Mouse (Mus musculus): Measurements from ENCODE around the gene Gm44973. TPM values are rescaled to one million over a fixed set of nuclear protein-coding genes. Genes with fewer than 3 reads are reported as not detected.
"Not testable (repeated sequence)": the region's sequence is repeated elsewhere in the genome, so short reads cannot be mapped to it uniquely, and the experiment has no call there.

The Gm44973 gene
- polyA plus RNA-seq, 1 experiment from 2014 or later: 1.8 TPM

DNA sequence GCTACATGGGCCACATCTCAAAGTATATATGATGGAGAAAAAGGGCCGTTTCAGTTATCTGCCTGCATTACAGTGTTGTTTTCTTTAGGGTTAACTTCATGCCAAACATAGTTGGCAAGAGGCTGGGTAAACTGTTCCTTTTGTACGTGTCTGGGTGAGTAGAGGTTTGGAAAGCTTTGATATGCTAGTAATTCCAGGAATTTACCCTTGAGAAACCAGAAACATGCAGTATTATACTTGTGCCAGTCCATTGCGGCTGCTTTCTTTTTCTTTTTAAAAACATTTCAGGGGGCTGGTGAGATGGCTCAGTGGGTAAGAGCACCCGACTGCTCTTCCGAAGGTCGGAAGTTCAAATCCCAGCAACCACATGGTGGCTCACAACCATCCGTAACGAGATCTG, 18.4 kb upstream of the Gm44973 start:
- Histone ChIP-seq H3K4me2 (ENCODE audit: low read depth, low read length) (peak overlapping the region; percentile 78; the same call in 1 of the 2 replicates), H3K9me3 (ENCODE audit: low read length) (no peaks in the 10 kb centered on the region), H3K27me3 (ENCODE audit: insufficient read depth, low read length) (no peaks in the 10 kb centered on the region), H3K4me3 (ENCODE audit: low read depth, low read length) (no peak overlapping the region), H3K36me3 (replicated peaks; ENCODE audit: insufficient read depth, low read length) (no peaks in the 10 kb centered on the region), H3K27ac (ENCODE audit: low read depth) (no peak overlapping the region), H3K9ac (replicated peaks) (no peak overlapping the region; the same call in 1 of the 2 replicates), H3K4me1 (ENCODE audit: insufficient read depth) (peaks cover 14% of the 10 kb centered on the region; the same call in 1 of the 2 replicates)
- WGBS (ENCODE audit: insufficient replicate concordance): 67% methylated on average over 6 of the region's 8 CpGs
- TF ChIP-seq EP300 (IDR thresholded peaks at IDR 0.05; ENCODE audit: low read depth) (no peak), CTCF (IDR thresholded peaks at IDR 0.05; ENCODE audit: low read depth) (no peak)
- DNase-seq (no peak), ATAC-seq (no peak)

DNA sequence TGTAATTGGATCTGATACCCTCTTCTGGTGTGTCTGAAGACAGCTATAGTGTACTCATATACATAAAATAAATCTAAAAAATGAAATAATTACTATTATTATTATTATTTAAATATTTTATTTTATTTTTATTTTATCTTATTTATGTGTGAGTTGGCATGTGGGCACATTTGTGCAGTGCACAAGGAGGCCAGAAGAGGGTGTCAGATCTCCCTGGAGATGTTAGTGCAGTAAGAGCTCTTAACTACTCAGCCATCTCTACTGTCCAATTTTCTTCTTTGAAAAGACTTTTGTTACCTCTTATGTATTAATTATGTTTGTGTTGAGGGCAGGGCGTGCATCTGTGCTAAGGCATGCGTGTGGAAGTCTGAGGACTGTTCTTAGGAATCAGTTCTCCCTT, 15.4 kb upstream of the Gm44973 start:
- no peak overlapping the region for H3K4me3 ChIP-seq (ENCODE audit: low read depth, low read length)
- H3K4me2 ChIP-seq (ENCODE audit: low read depth, low read length): no peak overlapping the region
- no peak overlapping the region for H3K9ac ChIP-seq (replicated peaks)
- H3K9me3 ChIP-seq (ENCODE audit: low read length): no peaks in the 10 kb centered on the region
- peak; percentile 28 for DNase-seq
- WGBS (ENCODE audit: insufficient replicate concordance): 62% methylated on average over 2 of the region's 2 CpGs
- no peaks in the 10 kb centered on the region for H3K27me3 ChIP-seq (ENCODE audit: insufficient read depth, low read length)
- no peak overlapping the region for H3K27ac ChIP-seq (ENCODE audit: low read depth)
- no peaks in the 10 kb centered on the region for H3K36me3 ChIP-seq (replicated peaks; ENCODE audit: insufficient read depth, low read length)
- no peak for ATAC-seq
- peak; percentile 49 for TF ChIP-seq CTCF (IDR thresholded peaks at IDR 0.05; ENCODE audit: low read depth)
- TF ChIP-seq EP300 (IDR thresholded peaks at IDR 0.05; ENCODE audit: low read depth): no peak
- H3K4me1 ChIP-seq (ENCODE audit: insufficient read depth): peaks cover 14% of the 10 kb centered on the region; the same call in 1 of the 2 replicates

DNA sequence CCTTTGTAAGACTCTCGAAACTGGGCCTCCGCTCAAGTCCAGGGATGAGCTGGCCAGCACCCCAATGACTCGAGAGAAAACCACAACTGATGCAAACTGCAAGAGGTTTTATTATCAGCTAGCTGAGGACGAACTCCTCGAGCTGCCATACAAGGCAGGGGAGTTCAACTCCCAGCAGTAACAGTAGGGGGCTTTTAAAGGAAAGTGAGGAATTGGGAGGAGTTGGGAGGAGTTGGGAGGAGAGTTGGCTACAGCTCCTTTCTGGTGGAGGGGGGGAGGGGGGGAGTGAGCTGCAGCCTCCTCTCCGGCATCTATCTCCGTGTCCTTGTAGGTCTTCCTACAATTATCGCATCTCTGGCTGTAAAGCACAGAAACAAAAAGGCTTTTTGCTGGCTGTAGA, 12.4 kb upstream of the Gm44973 start:
- H3K9me3 ChIP-seq (ENCODE audit: low read length); H3K4me3 ChIP-seq (ENCODE audit: low read depth, low read length); H3K27me3 ChIP-seq (ENCODE audit: insufficient read depth, low read length); H3K9ac ChIP-seq (replicated peaks); H3K4me1 ChIP-seq (ENCODE audit: insufficient read depth); H3K4me2 ChIP-seq (ENCODE audit: low read depth, low read length); H3K27ac ChIP-seq (ENCODE audit: low read depth); ATAC-seq; DNase-seq: not testable (repeated sequence)
- peaks cover 10% of the 10 kb centered on the region for H3K36me3 ChIP-seq (replicated peaks; ENCODE audit: insufficient read depth, low read length)
- 74% methylated on average over 8 of the region's 8 CpGs for WGBS (ENCODE audit: insufficient replicate concordance)

DNA sequence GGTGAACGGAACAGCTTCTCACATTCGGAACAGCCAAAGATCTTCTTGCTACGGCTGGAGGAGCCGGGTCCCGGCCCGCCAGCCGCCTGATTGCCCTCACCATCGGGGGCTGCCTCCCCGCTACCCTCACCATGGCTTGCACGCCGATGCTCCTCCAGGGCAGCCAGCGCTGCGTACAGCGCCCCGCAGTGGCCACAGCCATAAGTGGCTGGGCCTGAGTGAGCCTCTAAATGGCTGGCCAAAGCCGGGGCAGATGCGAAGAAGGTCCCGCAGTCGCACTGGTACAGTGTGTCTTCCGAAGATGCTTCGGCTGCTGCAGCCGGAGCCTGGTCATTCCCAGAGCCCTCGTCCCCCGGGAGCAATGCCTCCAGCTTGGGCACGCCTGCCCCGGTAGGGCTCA, 7.1 kb upstream of the Gm44973 start:
- ATAC-seq (no peak), DNase-seq (no peak)
- H3K27me3 ChIP-seq (ENCODE audit: insufficient read depth, low read length): no peaks in the 10 kb centered on the region
- H3K36me3 ChIP-seq (replicated peaks; ENCODE audit: insufficient read depth, low read length): peaks cover 58% of the 10 kb centered on the region
- H3K4me1 ChIP-seq (ENCODE audit: insufficient read depth): peaks cover 5% of the 10 kb centered on the region
- no peak overlapping the region for H3K9ac ChIP-seq (replicated peaks)
- H3K27ac ChIP-seq (ENCODE audit: low read depth): no peak overlapping the region
- WGBS (ENCODE audit: insufficient replicate concordance): 93% methylated on average over 26 of the region's 26 CpGs
- no peak overlapping the region for H3K4me2 ChIP-seq (ENCODE audit: low read depth, low read length)
- TF ChIP-seq CTCF (IDR thresholded peaks at IDR 0.05; ENCODE audit: low read depth) (0 out of 2 replicates have a peak, but pooled peaks have one; percentile 9), EP300 (IDR thresholded peaks at IDR 0.05; ENCODE audit: low read depth) (no peak)
- H3K9me3 ChIP-seq (ENCODE audit: low read length): no peaks in the 10 kb centered on the region
- no peak overlapping the region for H3K4me3 ChIP-seq (ENCODE audit: low read depth, low read length)

DNA sequence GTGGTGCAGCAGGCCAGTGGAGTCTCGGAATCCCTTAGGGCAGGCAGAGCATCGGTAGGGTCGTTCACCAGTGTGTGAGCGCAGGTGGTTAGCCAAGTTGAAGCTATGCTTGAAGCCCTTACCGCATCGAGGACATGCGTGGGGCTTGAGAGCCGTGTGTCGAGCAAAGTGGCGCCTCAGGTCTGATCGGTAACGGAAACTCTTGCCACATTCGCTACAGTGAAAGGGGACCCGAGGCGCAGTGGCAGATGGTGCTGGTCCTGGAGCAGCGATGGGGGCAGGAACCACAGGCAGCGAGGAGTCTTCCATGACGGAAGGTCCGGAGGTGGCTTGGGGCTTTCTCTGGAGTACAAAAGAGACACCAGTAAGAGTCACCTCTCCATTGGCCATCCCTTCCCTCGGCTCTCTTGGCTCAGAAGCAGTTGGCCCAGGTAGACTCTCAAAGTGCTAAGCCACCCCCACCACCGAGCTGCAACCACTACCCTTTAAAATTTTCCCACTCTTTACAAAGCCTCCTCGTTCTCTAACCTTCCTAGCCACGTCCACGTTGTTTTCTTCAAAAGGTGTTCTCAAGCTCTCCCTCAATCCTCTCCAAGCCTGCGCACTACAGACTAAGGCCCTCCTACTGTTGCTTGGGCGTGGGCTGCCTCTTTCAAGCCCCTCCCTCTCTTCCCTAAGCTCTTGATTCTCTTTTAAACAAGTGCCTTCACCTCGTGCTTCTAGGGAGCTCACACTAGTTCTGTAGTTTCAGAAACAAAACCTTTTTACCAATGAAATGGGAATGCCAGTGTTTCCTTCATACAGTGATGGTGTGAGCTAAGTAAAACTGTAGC, 2.4 kb upstream of the Gm44973 start:
- Histone ChIP-seq H3K27ac (ENCODE audit: low read depth) (peak overlapping the region; percentile 57; the same call in 1 of the 2 replicates), H3K4me3 (ENCODE audit: low read depth, low read length) (0 out of 2 replicates have a peak overlapping the region, but pooled peaks have one; percentile 76), H3K4me2 (ENCODE audit: low read depth, low read length) (peak overlapping the region; percentile 94), H3K9me3 (ENCODE audit: low read length) (no peaks in the 10 kb centered on the region), H3K27me3 (ENCODE audit: insufficient read depth, low read length) (no peaks in the 10 kb centered on the region), H3K36me3 (replicated peaks; ENCODE audit: insufficient read depth, low read length) (peaks cover 51% of the 10 kb centered on the region), H3K4me1 (ENCODE audit: insufficient read depth) (peaks cover 14% of the 10 kb centered on the region), H3K9ac (replicated peaks) (no peak overlapping the region)
- no peak for DNase-seq
- TF ChIP-seq EP300 (IDR thresholded peaks at IDR 0.05; ENCODE audit: low read depth) (no peak), CTCF (IDR thresholded peaks at IDR 0.05; ENCODE audit: low read depth) (no peak)
- ATAC-seq: no peak
- 83% methylated on average over 27 of the region's 27 CpGs for WGBS (ENCODE audit: insufficient replicate concordance)

DNA sequence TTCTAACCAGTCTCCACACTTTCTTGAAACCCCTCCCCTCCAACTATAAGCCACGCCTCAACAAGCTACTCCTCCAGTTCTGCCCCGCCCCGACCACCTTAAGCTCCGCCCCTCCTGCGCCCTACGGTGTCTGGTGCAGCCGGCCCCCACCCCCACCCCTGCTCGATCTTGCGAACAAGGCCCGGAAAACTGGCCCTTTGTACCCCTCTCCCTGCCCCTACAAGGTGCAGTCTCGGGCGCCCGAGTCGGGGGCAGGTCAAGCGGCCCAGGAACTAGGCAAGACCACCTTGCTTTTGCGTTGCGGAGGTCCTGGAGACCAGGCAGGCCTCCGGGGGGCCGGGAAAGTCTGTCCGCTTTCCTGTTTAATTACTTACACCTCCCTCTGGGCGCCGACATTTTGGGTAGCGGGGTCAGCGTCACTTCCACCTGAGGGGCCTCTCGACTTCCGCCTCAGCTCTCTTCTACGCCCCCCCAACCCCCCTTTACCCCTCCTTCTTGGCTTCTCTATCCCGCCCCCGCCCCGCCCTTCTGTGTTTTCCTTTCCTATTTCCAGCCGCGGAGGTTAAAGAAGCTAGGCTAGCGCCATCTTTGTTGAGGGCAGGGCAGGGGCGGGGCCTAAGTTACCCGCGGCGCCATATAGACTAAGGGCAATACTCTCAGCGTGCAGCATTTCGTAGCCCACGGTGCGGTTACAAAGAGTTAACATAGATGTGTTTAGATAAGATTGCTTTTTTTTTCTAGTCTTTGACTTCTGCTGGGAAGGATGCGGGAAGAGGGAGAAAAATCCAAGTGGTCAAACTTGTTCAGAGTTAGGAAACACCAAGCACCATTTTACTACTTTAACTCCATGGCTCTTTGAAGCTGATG, 812 bp upstream of the Gm44973 start, which contains the start of the genes Zfp524 and Fiz1:
Zfp524 (plus strand) TSS at position 165 of the 867 bp plus-strand sequence.
Fiz1 (minus strand) TSS at position 447 of the 867 bp plus-strand sequence.
- peak; percentile 85 for ATAC-seq
- peaks cover 35% of the 10 kb centered on the region for H3K36me3 ChIP-seq (replicated peaks; ENCODE audit: insufficient read depth, low read length)
- DNase-seq: peak; percentile 97
- under 1% methylated on average over 40 of the region's 42 CpGs for WGBS (ENCODE audit: insufficient replicate concordance)
- H3K9ac ChIP-seq (replicated peaks): peak within 1 kb of the TSS; percentile 85
- H3K27me3 ChIP-seq (ENCODE audit: insufficient read depth, low read length): no peaks in the 10 kb centered on the region
- H3K4me3 ChIP-seq (ENCODE audit: low read depth, low read length): peak within 1 kb of the TSS; percentile 76
- TF ChIP-seq CTCF (IDR thresholded peaks at IDR 0.05; ENCODE audit: low read depth) (no peak), EP300 (IDR thresholded peaks at IDR 0.05; ENCODE audit: low read depth) (no peak; the same call in none of the 2 replicates)
- H3K4me2 ChIP-seq (ENCODE audit: low read depth, low read length): peak within 1 kb of the TSS; percentile 94
- peaks cover 14% of the 10 kb centered on the region for H3K4me1 ChIP-seq (ENCODE audit: insufficient read depth)
- no peaks in the 10 kb centered on the region for H3K9me3 ChIP-seq (ENCODE audit: low read length)
- peak within 1 kb of the TSS; percentile 98 for H3K27ac ChIP-seq (ENCODE audit: low read depth)
